Mouse (Mus musculus): ENCODE measurements around the gene Swt1. TPM values are rescaled to one million over a fixed set of nuclear protein-coding genes. Genes with fewer than 3 reads are reported as not detected.
"Not testable (repeated sequence)": the region's sequence is repeated elsewhere in the genome, so short reads cannot be mapped to it uniquely, and the experiment has no call there.

The Swt1 gene
- polyA plus RNA-seq, 1 experiment from 2014 or later: 24.6 TPM

DNA sequence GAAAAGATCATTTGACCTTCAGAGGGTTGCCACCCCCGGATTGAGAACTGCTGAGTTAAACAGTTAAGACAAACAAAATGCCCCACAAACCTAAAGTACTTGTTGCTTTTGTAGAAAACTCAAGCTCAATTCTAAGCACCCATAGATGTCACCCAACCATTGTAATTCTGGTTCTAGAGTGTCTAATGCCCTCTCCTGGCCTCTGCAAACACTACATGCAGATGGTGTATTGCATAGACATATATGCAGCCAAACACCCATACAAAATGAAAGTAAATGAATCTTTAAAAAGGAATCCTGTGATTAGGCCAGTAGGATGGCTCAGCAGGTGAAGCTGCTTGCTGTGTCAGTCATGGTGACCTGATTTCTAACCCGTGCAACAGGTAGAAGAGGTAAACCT is 75.3 kb downstream of the Swt1 start:
- ATAC-seq (replicated peaks; ENCODE audit: low FRiP score) (no peak; the same call in 1 of the 2 replicates), DNase-seq (ENCODE audit: low spot score) (no peak)
- Histone ChIP-seq H3K27ac (ENCODE audit: low read depth, low read length) (no peak overlapping the region), H3K9ac (ENCODE audit: low read length) (no peak overlapping the region), H3K9me3 (ENCODE audit: control insufficient read depth, low read length) (no peaks in the 10 kb centered on the region), H3K4me1 (replicated peaks; ENCODE audit: control insufficient read depth, insufficient read depth, low read length) (0 out of 2 replicates have a peak, but pooled peaks cover 2% of the 10 kb centered on the region), H3K4me2 (ENCODE audit: low read depth, low read length, severe bottlenecking) (no peak overlapping the region), H3K27me3 (ENCODE audit: control insufficient read depth, insufficient read depth, low read length) (no peaks in the 10 kb centered on the region), H3K4me3 (ENCODE audit: low read depth, low read length) (no peak overlapping the region), H3K36me3 (ENCODE audit: control insufficient read depth, insufficient read depth, low read length) (peaks cover 18% of the 10 kb centered on the region; the same call in 1 of the 2 replicates)
- 85% methylated on average over 2 of the region's 2 CpGs for WGBS

GRCm38 (mm10) chr1:151348293-151348692 is 80.0 kb downstream of the Swt1 start:
- not testable (repeated sequence) for H3K4me2 ChIP-seq (ENCODE audit: low read depth, low read length, severe bottlenecking); ATAC-seq (replicated peaks; ENCODE audit: low FRiP score); H3K4me1 ChIP-seq (replicated peaks; ENCODE audit: control insufficient read depth, insufficient read depth, low read length); H3K27ac ChIP-seq (ENCODE audit: low read depth, low read length); H3K9me3 ChIP-seq (ENCODE audit: control insufficient read depth, low read length); H3K4me3 ChIP-seq (ENCODE audit: low read depth, low read length); H3K36me3 ChIP-seq (ENCODE audit: control insufficient read depth, insufficient read depth, low read length); H3K9ac ChIP-seq (ENCODE audit: low read length); H3K27me3 ChIP-seq (ENCODE audit: control insufficient read depth, insufficient read depth, low read length); DNase-seq (ENCODE audit: low spot score)
- WGBS: 88% methylated on average over 4 of the region's 4 CpGs

GRCm38 (mm10) chr1:151346681-151347127 is 81.6 kb downstream of the Swt1 start:
- H3K4me1 ChIP-seq (replicated peaks; ENCODE audit: control insufficient read depth, insufficient read depth, low read length): peaks cover 2% of the 10 kb centered on the region; the same call in 1 of the 2 replicates
- peak overlapping the region; percentile 67 for H3K4me2 ChIP-seq (ENCODE audit: low read depth, low read length, severe bottlenecking)
- ATAC-seq (replicated peaks; ENCODE audit: low FRiP score) (no peak), DNase-seq (ENCODE audit: low spot score) (no peak)
- WGBS: 60% methylated on average over 6 of the region's 6 CpGs
- H3K4me3 ChIP-seq (ENCODE audit: low read depth, low read length): peak overlapping the region; percentile 94
- peaks cover 5% of the 10 kb centered on the region; the same call in 1 of the 2 replicates for H3K36me3 ChIP-seq (ENCODE audit: control insufficient read depth, insufficient read depth, low read length)
- no peaks in the 10 kb centered on the region for H3K27me3 ChIP-seq (ENCODE audit: control insufficient read depth, insufficient read depth, low read length)
- no peaks in the 10 kb centered on the region for H3K9me3 ChIP-seq (ENCODE audit: control insufficient read depth, low read length)
- H3K27ac ChIP-seq (ENCODE audit: low read depth, low read length): no peak overlapping the region
- peak overlapping the region; percentile 96; the same call in 1 of the 2 replicates for H3K9ac ChIP-seq (ENCODE audit: low read length)

- DNase-seq (ENCODE audit: low spot score) (no peak), ATAC-seq (replicated peaks; ENCODE audit: low FRiP score) (no peak)
Observed at GRCm38 (mm10) chr1:151345863-151346195, 82.4 kb downstream of the Swt1 start.

GRCm38 (mm10) chr1:151345109-151345862 is 83.0 kb downstream of the Swt1 start:
- ATAC-seq (replicated peaks; ENCODE audit: low FRiP score): peak; percentile 87
- H3K4me3 ChIP-seq (ENCODE audit: low read depth, low read length): peak overlapping the region; percentile 94
- H3K27ac ChIP-seq (ENCODE audit: low read depth, low read length): peak overlapping the region; percentile 86
- DNase-seq (ENCODE audit: low spot score): peak; percentile 97
- peaks cover 2% of the 10 kb centered on the region; the same call in 1 of the 2 replicates for H3K4me1 ChIP-seq (replicated peaks; ENCODE audit: control insufficient read depth, insufficient read depth, low read length)
- under 1% methylated on average over 54 of the region's 55 CpGs for WGBS
- H3K27me3 ChIP-seq (ENCODE audit: control insufficient read depth, insufficient read depth, low read length): no peaks in the 10 kb centered on the region
- no peaks in the 10 kb centered on the region for H3K9me3 ChIP-seq (ENCODE audit: control insufficient read depth, low read length)
- H3K9ac ChIP-seq (ENCODE audit: low read length): peak overlapping the region; percentile 96
- peak overlapping the region; percentile 67 for H3K4me2 ChIP-seq (ENCODE audit: low read depth, low read length, severe bottlenecking)
- H3K36me3 ChIP-seq (ENCODE audit: control insufficient read depth, insufficient read depth, low read length): no peaks in the 10 kb centered on the region

More at GRCm38 (mm10) chr1:151345863-151346195, 82.4 kb downstream of the Swt1 start:
- Histone ChIP-seq H3K4me2 (ENCODE audit: low read depth, low read length, severe bottlenecking) (peak overlapping the region; percentile 67), H3K27me3 (ENCODE audit: control insufficient read depth, insufficient read depth, low read length) (no peaks in the 10 kb centered on the region), H3K36me3 (ENCODE audit: control insufficient read depth, insufficient read depth, low read length) (no peaks in the 10 kb centered on the region), H3K4me3 (ENCODE audit: low read depth, low read length) (peak overlapping the region; percentile 94), H3K9ac (ENCODE audit: low read length) (peak overlapping the region; percentile 96), H3K9me3 (ENCODE audit: control insufficient read depth, low read length) (no peaks in the 10 kb centered on the region), H3K27ac (ENCODE audit: low read depth, low read length) (no peak overlapping the region), H3K4me1 (replicated peaks; ENCODE audit: control insufficient read depth, insufficient read depth, low read length) (peaks cover 2% of the 10 kb centered on the region; the same call in 1 of the 2 replicates)

- DNase-seq (ENCODE audit: low spot score) (peak; percentile 99), ATAC-seq (replicated peaks; ENCODE audit: low FRiP score) (peak; percentile 94)
- under 1% methylated on average over 83 of the region's 104 CpGs for WGBS
- H3K4me2 ChIP-seq (ENCODE audit: low read depth, low read length, severe bottlenecking): peak within 1 kb of the TSS; percentile 67
- H3K36me3 ChIP-seq (ENCODE audit: control insufficient read depth, insufficient read depth, low read length): no peaks in the 10 kb centered on the region
- H3K4me3 ChIP-seq (ENCODE audit: low read depth, low read length): peak within 1 kb of the TSS; percentile 94
- peak within 1 kb of the TSS; percentile 86 for H3K27ac ChIP-seq (ENCODE audit: low read depth, low read length)
- peak within 1 kb of the TSS; percentile 96 for H3K9ac ChIP-seq (ENCODE audit: low read length)
- H3K9me3 ChIP-seq (ENCODE audit: control insufficient read depth, low read length): no peaks in the 10 kb centered on the region
- peaks cover 5% of the 10 kb centered on the region; the same call in 1 of the 2 replicates for H3K4me1 ChIP-seq (replicated peaks; ENCODE audit: control insufficient read depth, insufficient read depth, low read length)
- no peaks in the 10 kb centered on the region for H3K27me3 ChIP-seq (ENCODE audit: control insufficient read depth, insufficient read depth, low read length)
Observed at GRCm38 (mm10) chr1:151344283-151345108, 83.8 kb downstream of the Swt1 start, which contains the start of gene Ivns1abp. Ivns1abp (plus strand) TSS chr1:151344477.

DNA sequence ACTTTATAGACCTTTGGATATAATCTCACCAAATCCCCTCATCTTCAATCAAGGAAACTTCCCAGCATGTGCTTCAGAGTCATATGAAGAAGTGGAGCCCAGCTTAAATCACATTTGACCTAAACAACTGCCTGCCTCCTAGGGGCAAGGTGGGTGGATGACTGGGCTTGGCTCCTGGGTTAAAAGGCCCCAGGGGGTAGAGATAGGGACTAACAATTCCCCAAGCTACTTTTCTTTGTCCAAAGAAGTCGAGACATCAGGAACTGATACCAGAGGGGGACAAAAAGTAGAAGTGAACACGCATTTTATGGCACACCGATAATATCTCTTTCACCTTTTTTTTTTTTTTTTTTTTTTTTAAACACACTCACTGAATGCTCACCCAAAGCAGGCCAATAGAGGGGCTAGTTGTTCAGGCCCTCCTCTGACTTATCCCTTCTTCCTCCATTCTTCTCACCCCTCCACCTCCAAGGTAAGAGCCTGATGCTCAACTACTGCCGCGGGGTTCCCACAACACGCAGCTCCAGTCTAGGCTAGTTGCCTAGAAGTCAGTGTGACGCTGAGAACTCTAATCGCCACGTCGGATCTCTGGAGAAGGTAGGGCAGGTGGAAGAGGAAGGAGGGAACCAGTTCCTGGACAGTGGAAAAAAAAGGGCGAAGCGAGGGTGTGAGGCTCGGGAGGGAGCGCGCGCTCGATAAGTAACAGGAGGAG is 84.5 kb downstream of the Swt1 start:
- Histone ChIP-seq H3K9ac (ENCODE audit: low read length) (peak overlapping the region; percentile 96), H3K36me3 (ENCODE audit: control insufficient read depth, insufficient read depth, low read length) (no peaks in the 10 kb centered on the region), H3K4me1 (replicated peaks; ENCODE audit: control insufficient read depth, insufficient read depth, low read length) (peaks cover 5% of the 10 kb centered on the region; the same call in 1 of the 2 replicates), H3K27ac (ENCODE audit: low read depth, low read length) (no peak overlapping the region), H3K9me3 (ENCODE audit: control insufficient read depth, low read length) (no peaks in the 10 kb centered on the region), H3K4me3 (ENCODE audit: low read depth, low read length) (peak overlapping the region; percentile 94), H3K4me2 (ENCODE audit: low read depth, low read length, severe bottlenecking) (peak overlapping the region; percentile 67), H3K27me3 (ENCODE audit: control insufficient read depth, insufficient read depth, low read length) (no peaks in the 10 kb centered on the region)
- ATAC-seq (replicated peaks; ENCODE audit: low FRiP score) (no peak), DNase-seq (ENCODE audit: low spot score) (no peak)
- 1% methylated on average over 17 of the region's 17 CpGs for WGBS

- H3K9ac ChIP-seq (ENCODE audit: low read length): no peak overlapping the region
- WGBS: 34% methylated on average over 6 of the region's 6 CpGs
- H3K27me3 ChIP-seq (ENCODE audit: control insufficient read depth, insufficient read depth, low read length): no peaks in the 10 kb centered on the region
- peak overlapping the region; percentile 2; the same call in 1 of the 2 replicates for H3K4me2 ChIP-seq (ENCODE audit: low read depth, low read length, severe bottlenecking)
- no peaks in the 10 kb centered on the region for H3K9me3 ChIP-seq (ENCODE audit: control insufficient read depth, low read length)
- DNase-seq (ENCODE audit: low spot score): no peak
- no peak overlapping the region for H3K4me3 ChIP-seq (ENCODE audit: low read depth, low read length)
- H3K4me1 ChIP-seq (replicated peaks; ENCODE audit: control insufficient read depth, insufficient read depth, low read length): peaks cover 4% of the 10 kb centered on the region; the same call in 1 of the 2 replicates
- no peak overlapping the region for H3K27ac ChIP-seq (ENCODE audit: low read depth, low read length)
- no peaks in the 10 kb centered on the region for H3K36me3 ChIP-seq (ENCODE audit: control insufficient read depth, insufficient read depth, low read length)
- ATAC-seq (replicated peaks; ENCODE audit: low FRiP score): no peak
Observed at GRCm38 (mm10) chr1:151342968-151343367, 85.3 kb downstream of the Swt1 start.

Data from forebrain, embryonic 11.5 days (tissue).